ENCODE assay signal across 8 mouse cellular contexts in the genomic region with DNA sequence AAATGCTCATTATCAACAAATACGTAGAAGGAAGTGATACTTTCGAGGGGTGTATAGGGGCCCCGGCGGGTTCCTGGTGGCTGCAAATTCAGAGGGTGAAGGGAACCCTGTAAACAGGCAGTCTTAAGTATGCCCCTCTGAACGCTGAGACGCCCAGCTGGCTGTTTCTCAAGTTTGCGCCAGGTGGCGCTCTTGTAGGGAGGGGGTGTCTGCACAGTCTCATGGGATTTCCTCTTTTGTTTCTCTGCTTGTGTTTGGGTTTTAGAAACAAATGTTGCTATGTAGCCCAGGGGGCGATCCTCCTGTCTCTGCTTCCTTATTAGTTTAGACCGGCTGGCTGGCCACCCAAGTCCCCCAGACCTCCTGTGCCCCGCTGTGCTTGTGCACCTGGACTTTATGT. TPM values are rescaled to one million over a fixed set of nuclear protein-coding genes. Genes with fewer than 3 reads are reported as not detected.
DNase-seq lines count a peak whose midpoint lies in the region; ATAC-seq and TF ChIP-seq lines count a peak whose summit lies in the region.

No protein-coding gene starts in this region.

- peak; percentile 56 for ATAC-seq in frontal cortex, adult (ENCODE audit: low TSS enrichment)
- ATAC-seq in intestine, postnatal 0 days: no peak; the same call in 1 of the 2 replicates
- ATAC-seq in liver, postnatal 0 days: peak; percentile 66

- no peaks in the 10 kb centered on the region for H3K9me3 ChIP-seq in intestine, postnatal 0 days (ENCODE audit: control insufficient read depth)
- no peaks in the 10 kb centered on the region for H3K9me3 ChIP-seq in liver, postnatal 0 days (ENCODE audit: low read length)

- H3K4me1 ChIP-seq in intestine, postnatal 0 days (replicated peaks; ENCODE audit: control insufficient read depth, insufficient read depth, low read length): no peaks in the 10 kb centered on the region
- peaks cover 5% of the 10 kb centered on the region; the same call in 1 of the 2 replicates for H3K4me1 ChIP-seq in liver, postnatal 0 days (ENCODE audit: insufficient read depth)

- no peak overlapping the region for H3K4me2 ChIP-seq in intestine, postnatal 0 days (replicated peaks; ENCODE audit: low read depth)
- no peak overlapping the region for H3K4me2 ChIP-seq in liver, postnatal 0 days (ENCODE audit: low read depth, low read length)

- H3K36me3 ChIP-seq in intestine, postnatal 0 days (ENCODE audit: control insufficient read depth, insufficient read depth): no peaks in the 10 kb centered on the region
- no peaks in the 10 kb centered on the region for H3K36me3 ChIP-seq in liver, postnatal 0 days (replicated peaks; ENCODE audit: insufficient read depth, low read length)

- 31% methylated on average over 11 of the region's 11 CpGs for WGBS in intestine, postnatal 0 days
- 15% methylated on average over 11 of the region's 11 CpGs for WGBS in liver, postnatal 0 days (ENCODE audit: insufficient replicate concordance)

- DNase-seq in right cerebral cortex, adult 18-20 months: peak; percentile 38
- no peak for DNase-seq in right cerebral cortex, postnatal 36 days (ENCODE audit: low spot score in 2 of 2)
- DNase-seq in adrenal gland, postnatal 25 days: peak; percentile 59
- peak; percentile 67 for DNase-seq in liver, postnatal 0 days
- peak; percentile 40 to 65 for DNase-seq in right cerebral cortex, adult 2 months (ENCODE audit: low spot score in 2 of 2)
- DNase-seq in cerebellum, adult 9-11 months: no peak

- no peak overlapping the region for H3K4me3 ChIP-seq in intestine, postnatal 0 days (ENCODE audit: low read depth, low read length)
- H3K4me3 ChIP-seq in liver, postnatal 0 days (ENCODE audit: low read depth, low read length): no peak overlapping the region

- no peak for TF ChIP-seq EP300 in liver, postnatal 0 days (IDR thresholded peaks at IDR 0.05; ENCODE audit: low read depth)

- no peaks in the 10 kb centered on the region for H3K27me3 ChIP-seq in intestine, postnatal 0 days (replicated peaks; ENCODE audit: control insufficient read depth, insufficient read depth, low read length)
- H3K27me3 ChIP-seq in liver, postnatal 0 days (ENCODE audit: insufficient read depth, low read length): no peaks in the 10 kb centered on the region

- H3K9ac ChIP-seq in intestine, postnatal 0 days (ENCODE audit: low read depth, low read length): no peak overlapping the region
- H3K9ac ChIP-seq in liver, postnatal 0 days (replicated peaks): no peak overlapping the region

- H3K27ac ChIP-seq in intestine, postnatal 0 days (ENCODE audit: low read depth, low read length): no peak overlapping the region
- no peak overlapping the region for H3K27ac ChIP-seq in liver, postnatal 0 days (ENCODE audit: low read depth)

- peak; percentile 75 for TF ChIP-seq CTCF in intestine, postnatal 0 days (IDR thresholded peaks at IDR 0.05; ENCODE audit: low read depth)
- peak; percentile 79 for TF ChIP-seq CTCF in liver, postnatal 0 days (IDR thresholded peaks at IDR 0.05; ENCODE audit: low read depth)

RNA-seq across cellular contexts. Expression of a gene that starts 29.3 kb away (rescaled TPM):
- 52.3 and 78.8 TPM in 2 replicates for total RNA-seq in adrenal gland, postnatal 25 days (2021)
- 12.0 and 12.4 TPM in 2 replicates for polyA plus RNA-seq in intestine, postnatal 0 days (2015; fragmentation: Nextera tagmentation; extraction: Ambion mirVana)
- polyA plus RNA-seq in liver, postnatal 0 days (2015; fragmentation: Nextera tagmentation; extraction: Ambion mirVana): 10.3 and 10.6 TPM in 2 replicates

RNA-seq across cellular contexts. Expression of a gene that starts 31.6 kb away (rescaled TPM):
- total RNA-seq in adrenal gland, postnatal 25 days (2021): 81.7 and 94.0 TPM in 2 replicates
- polyA plus RNA-seq in intestine, postnatal 0 days (2015; fragmentation: Nextera tagmentation; extraction: Ambion mirVana): 16.5 and 17.8 TPM in 2 replicates
- 16.7 and 17.3 TPM in 2 replicates for polyA plus RNA-seq in liver, postnatal 0 days (2015; fragmentation: Nextera tagmentation; extraction: Ambion mirVana)

RNA-seq across cellular contexts. Expression of a gene that starts 48.8 kb away (rescaled TPM):
- 3.7 and 9.3 TPM in 2 replicates for total RNA-seq in adrenal gland, postnatal 25 days (2021)
- 0.85 TPM in 2 replicates for polyA plus RNA-seq in intestine, postnatal 0 days (2015; fragmentation: Nextera tagmentation; extraction: Ambion mirVana)
- polyA plus RNA-seq in liver, postnatal 0 days (2015; fragmentation: Nextera tagmentation; extraction: Ambion mirVana): not detected in 2 replicates

Comparison
In these comparisons a context has a peak if more than half of its experiments do, and no peak if none do; other contexts are left out.
1. DNase-seq: peak in right cerebral cortex, adult 18-20 months (single experiment), adrenal gland, postnatal 25 days (single experiment), liver, postnatal 0 days (single experiment) and right cerebral cortex, adult 2 months (2 of 2); none in right cerebral cortex, postnatal 36 days (0 of 2) and cerebellum, adult 9-11 months (single experiment).